Mouse (Mus musculus): ENCODE measurements around the gene Scg5.

- TF ChIP-seq CTCF (IDR thresholded peaks at IDR 0.05; ENCODE audit: extremely low read depth, insufficient read length, insufficient replicate concordance, low read depth, low read length) (no peak), POLR2A (IDR thresholded peaks at IDR 0.05; ENCODE audit: low read depth, low read length) (no peak)
Observed at GRCm38 (mm10) chr2:113757525-113758310, 71.2 kb downstream of the Scg5 start.

Measured in small intestine, adult 2 months (tissue).